Comparison of ENCODE assay signal across 11 mouse cellular contexts in the genomic region with DNA sequence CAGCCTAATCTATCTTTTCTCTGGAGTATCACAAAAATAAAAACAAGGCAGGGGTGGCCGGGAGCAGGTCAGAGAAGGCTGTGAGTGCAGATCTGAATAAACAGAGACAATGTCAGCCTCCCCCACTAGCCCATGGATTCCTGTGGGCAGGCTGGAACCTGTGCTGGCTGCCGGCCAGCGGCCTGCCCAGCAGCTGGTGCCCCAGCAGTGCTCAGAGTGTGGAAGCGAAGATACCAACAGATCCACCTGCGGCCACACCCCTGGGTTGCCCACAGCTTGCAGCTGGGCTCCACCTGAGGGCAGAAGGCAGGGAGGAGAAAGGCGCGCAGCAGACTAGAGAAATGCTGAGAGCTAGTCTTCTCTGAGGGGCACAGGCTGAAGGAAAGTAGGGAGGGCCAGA. TPM values are rescaled to one million over a fixed set of nuclear protein-coding genes. Genes with fewer than 3 reads are reported as not detected.
DNase-seq lines count a peak whose midpoint lies in the region; ATAC-seq and TF ChIP-seq lines count a peak whose summit lies in the region.
"Had no signal": no experiment of that assay in that cellular context is flagged by ENCODE, and none has a peak within 500 bp of the region (broad histone marks: within the 10 kb centered on the region; RNA-seq: fewer than 3 reads in every experiment).

No protein-coding gene starts in this region.

- no peak for TF ChIP-seq CTCF in MEL (IDR thresholded peaks at IDR 0.05 in 2 of 3, conservative IDR thresholded peaks at IDR 0.05 in 1 of 3; ENCODE audit: control insufficient read depth in 1 of 3, insufficient read depth in 1 of 3, low read depth in 2 of 3, low read length in 3 of 3, poor library complexity in 1 of 3, severe bottlenecking in 1 of 3)

- DNase-seq in heart, adult 11 months = peak; percentile 90
- no peak for DNase-seq in heart, postnatal 4 days
- no peak for DNase-seq in MEL (ENCODE audit: low read depth, low spot score)
- DNase-seq in heart, postnatal 10 days = no peak
- DNase-seq in right cerebral cortex, adult 18-20 months = no peak
- no peak for DNase-seq in adrenal gland, adult 2 months
- DNase-seq: heart, postnatal 36 days had no signal

- H3K4me2 ChIP-seq in kidney, embryonic 16.5 days (replicated peaks; ENCODE audit: low read depth, low read length) = no peak overlapping the region
- no peak overlapping the region for H3K4me2 ChIP-seq in stomach, embryonic 14.5 days (replicated peaks; ENCODE audit: low read depth, low read length)

- no peak for TF ChIP-seq RAD21 in MEL (IDR thresholded peaks at IDR 0.05; ENCODE audit: low read depth, low read length)

- 49% methylated on average over 7 of the region's 7 CpGs for WGBS in kidney, embryonic 16.5 days
- WGBS in stomach, embryonic 14.5 days = 40% methylated on average over 7 of the region's 7 CpGs

- no peaks in the 10 kb centered on the region; a peak in 1 of 4 replicates for H3K36me3 ChIP-seq in MEL (ENCODE audit: control insufficient read depth in 1 of 2, insufficient read depth in 2 of 2, low read length in 2 of 2)
- no peaks in the 10 kb centered on the region for H3K36me3 ChIP-seq in kidney, embryonic 16.5 days (ENCODE audit: insufficient read depth, low read length)
- H3K36me3 ChIP-seq in stomach, embryonic 14.5 days (ENCODE audit: control insufficient read depth, insufficient read depth, low read length) = no peaks in the 10 kb centered on the region

- no peak overlapping the region for H3K4me3 ChIP-seq in MEL (ENCODE audit: control insufficient read depth in 1 of 2, insufficient read depth in 1 of 2, low read depth in 2 of 2, low read length in 2 of 2)
- H3K4me3 ChIP-seq in kidney, embryonic 16.5 days (ENCODE audit: low read length) = no peak overlapping the region
- no peak overlapping the region for H3K4me3 ChIP-seq in stomach, embryonic 14.5 days (ENCODE audit: low read depth, low read length)
- H3K4me3 ChIP-seq: megakaryocyte, embryonic 14.5 days had no signal

- no peak overlapping the region for H3K27ac ChIP-seq in MEL (ENCODE audit: control insufficient read depth, low read depth, low read length)
- H3K27ac ChIP-seq in kidney, embryonic 16.5 days (ENCODE audit: low read length) = peak overlapping the region; percentile 56
- H3K27ac ChIP-seq in stomach, embryonic 14.5 days (ENCODE audit: low read length) = peak overlapping the region; percentile 21; the same call in 1 of the 2 replicates

- intact Hi-C loops in heart, postnatal 10 days (cut with DNase I) = no loop called here

- no peak for TF ChIP-seq POLR2A in MEL (IDR thresholded peaks at IDR 0.05; ENCODE audit: control insufficient read depth in 1 of 2, insufficient read depth in 1 of 2, low read depth in 1 of 2, low read length in 2 of 2, poor library complexity in 1 of 2)

- no peaks in the 10 kb centered on the region for H3K79me2 ChIP-seq in MEL (ENCODE audit: control insufficient read depth, insufficient read depth, low read length, poor library complexity)

- ATAC-seq in kidney, embryonic 16.5 days (ENCODE audit: low FRiP score, low TSS enrichment) = peak; percentile 62
- ATAC-seq in stomach, embryonic 14.5 days (ENCODE audit: insufficient number of reproducible peaks, insufficient read depth, low FRiP score, low read depth) = no peak; the same call in 1 of the 2 replicates
- ATAC-seq: forebrain, embryonic 14.5 days had no signal

- no peak for TF ChIP-seq EP300 in MEL (IDR thresholded peaks at IDR 0.05; ENCODE audit: low read depth in 1 of 2, low read length in 2 of 2)

- no peaks in the 10 kb centered on the region for H3K4me1 ChIP-seq in MEL (ENCODE audit: control insufficient read depth in 1 of 2, insufficient read depth in 2 of 2, low read length in 2 of 2)
- peaks cover 17% of the 10 kb centered on the region for H3K4me1 ChIP-seq in kidney, embryonic 16.5 days (ENCODE audit: insufficient read depth, low read length)
- peaks cover 18% of the 10 kb centered on the region for H3K4me1 ChIP-seq in stomach, embryonic 14.5 days (ENCODE audit: control insufficient read depth, insufficient read depth, low read length)
- H3K4me1 ChIP-seq: megakaryocyte, embryonic 14.5 days had no signal

- no peaks in the 10 kb centered on the region for H3K9me3 ChIP-seq in MEL (replicated peaks; ENCODE audit: insufficient read depth, low read length)
- no peaks in the 10 kb centered on the region for H3K9me3 ChIP-seq in kidney, embryonic 16.5 days (ENCODE audit: low read length)
- no peaks in the 10 kb centered on the region for H3K9me3 ChIP-seq in stomach, embryonic 14.5 days (ENCODE audit: control insufficient read depth, low read depth, low read length)

- H3K27me3 ChIP-seq in MEL (ENCODE audit: control insufficient read depth in 1 of 2, insufficient read depth in 2 of 2, low read length in 2 of 2) = no peaks in the 10 kb centered on the region
- H3K27me3 ChIP-seq in kidney, embryonic 16.5 days (ENCODE audit: insufficient read depth, low read length) = no peaks in the 10 kb centered on the region
- no peaks in the 10 kb centered on the region for H3K27me3 ChIP-seq in stomach, embryonic 14.5 days (ENCODE audit: control insufficient read depth, insufficient read depth, low read length)

- no peak overlapping the region for H3K9ac ChIP-seq in MEL (ENCODE audit: control insufficient read depth, low read depth, low read length, poor library complexity, severe bottlenecking)
- H3K9ac ChIP-seq in kidney, embryonic 16.5 days (replicated peaks; ENCODE audit: low read length) = no peak overlapping the region
- H3K9ac ChIP-seq in stomach, embryonic 14.5 days (replicated peaks; ENCODE audit: low read depth, low read length) = no peak overlapping the region

TF ChIP-seq in MEL, 35 proteins besides CTCF, POLR2A, EP300 and RAD21:
- TF ChIP-seq NRF1 (IDR thresholded peaks at IDR 0.05; ENCODE audit: insufficient read depth, low read depth, low read length, poor library complexity, severe bottlenecking) (no peak), TCF12 (IDR thresholded peaks at IDR 0.05; ENCODE audit: low read depth, low read length) (0 out of 2 replicates have a peak, but pooled peaks have one; percentile 27)

RNA-seq across cellular contexts. Expression of a gene that starts 47.1 kb away (rescaled TPM):
- 10 to 100 TPM; 13.8 to 17.7 TPM for total RNA-seq in heart, postnatal 4 days (2021)
- 14.1 and 14.9 TPM in 2 replicates for total RNA-seq in MEL (2012; rRNA removed)
- 10 to 100 TPM in 1 of 2 experiments, not detected in 1; 49.4 TPM for polyA plus RNA-seq in MEL (2012; ENCODE audit: insufficient read depth in 1 of 2, insufficient read length in 2 of 2, low read depth in 1 of 2, low replicate concordance in 2 of 2, missing spikeins in 1 of 2)
- 15.3 and 15.8 TPM in 2 replicates for polyA plus RNA-seq in kidney, embryonic 16.5 days (2015; fragmentation: Nextera tagmentation; extraction: Ambion mirVana)
- polyA plus RNA-seq in stomach, embryonic 14.5 days (2014; fragmentation: Nextera tagmentation; extraction: Ambion mirVana) = 21.2 and 22.0 TPM in 2 replicates
- 10 to 100 TPM; 17.8 to 20.2 TPM for total RNA-seq in heart, postnatal 10 days (2021)
- 10 to 100 TPM; 27.1 to 57.8 TPM for total RNA-seq in adrenal gland, adult 2 months (2021)
- polyA plus RNA-seq in adrenal gland, adult 2 months (2012; rRNA removed) = 69.8 and 77.7 TPM in 2 replicates
